Mouse (Mus musculus): ENCODE data around the gene Pex16.

Gene Pex16

DNA sequence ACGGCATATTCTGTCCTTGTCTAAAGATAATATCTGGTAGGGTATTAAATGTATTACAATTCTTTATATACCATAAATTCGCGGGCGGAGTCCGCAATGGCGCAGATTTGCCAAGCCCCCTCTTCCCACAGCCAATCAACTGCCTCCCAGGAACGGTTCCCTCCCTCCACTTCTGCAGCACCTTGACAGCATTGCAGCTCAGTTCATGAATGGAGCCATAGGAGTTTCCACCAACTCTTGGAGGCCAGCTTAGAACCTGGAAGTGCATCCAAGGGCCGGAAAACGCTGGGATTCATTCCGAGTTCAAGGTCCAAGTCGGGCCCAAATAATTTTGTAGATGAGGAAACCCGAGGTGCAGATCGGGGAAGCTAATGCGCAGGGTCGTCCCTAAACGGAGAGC, at the start of gene Pex16, which contains the start of gene Large2:
Gene Pex16 (plus strand): TSS at position 163 of the 400 bp plus-strand sequence.
Gene Large2 (minus strand): TSS at position 356 of the 400 bp plus-strand sequence.
- no peak for DNase-seq (ENCODE audit: low spot score in 2 of 2)

DNA sequence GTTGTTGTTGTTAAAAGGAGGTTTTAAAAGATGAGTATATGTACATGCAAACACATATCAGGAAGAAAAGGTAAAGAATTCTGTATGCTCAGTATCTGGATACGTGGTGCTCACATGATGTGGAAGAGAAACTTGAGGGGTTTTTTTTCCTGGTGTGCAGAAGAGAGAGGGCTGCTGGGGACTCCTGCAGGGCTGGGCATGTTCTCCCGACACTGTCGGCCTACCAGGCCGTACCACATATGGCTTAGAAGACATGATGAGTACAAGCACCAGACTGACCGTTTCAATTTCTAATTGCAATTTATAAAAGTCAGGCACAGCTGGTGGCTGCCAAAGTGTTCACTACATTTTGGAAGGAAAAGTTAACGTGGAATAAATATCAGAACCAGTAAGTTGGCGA, 48.8 kb upstream of the Pex16 start:
- DNase-seq (ENCODE audit: low spot score in 2 of 2): no peak

DNA sequence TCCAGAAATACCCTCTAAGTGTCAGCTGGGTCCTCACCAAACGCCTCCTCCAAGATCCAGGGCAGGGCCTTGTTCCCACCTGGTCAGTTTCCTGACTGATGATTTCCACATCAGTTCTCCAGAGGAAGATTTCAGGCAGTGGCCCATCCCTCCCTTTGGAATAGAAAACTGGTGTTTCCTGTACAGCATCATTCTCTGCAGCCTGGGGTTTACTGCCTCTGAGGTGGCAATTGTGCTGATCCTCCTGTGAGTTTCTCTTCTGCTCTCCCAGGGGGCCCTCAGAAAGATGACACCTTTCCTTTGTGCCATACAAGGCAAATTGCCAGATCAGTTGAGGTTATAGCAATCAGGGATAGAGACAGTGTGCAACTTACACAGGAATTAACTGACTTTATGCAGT, 48.3 kb upstream of the Pex16 start:
- no peak for DNase-seq (ENCODE audit: low spot score in 2 of 2)

GRCm38 (mm10) chr2:92327601-92328000, 46.9 kb upstream of the Pex16 start:
- no peak for DNase-seq (ENCODE audit: low spot score in 2 of 2)

DNA sequence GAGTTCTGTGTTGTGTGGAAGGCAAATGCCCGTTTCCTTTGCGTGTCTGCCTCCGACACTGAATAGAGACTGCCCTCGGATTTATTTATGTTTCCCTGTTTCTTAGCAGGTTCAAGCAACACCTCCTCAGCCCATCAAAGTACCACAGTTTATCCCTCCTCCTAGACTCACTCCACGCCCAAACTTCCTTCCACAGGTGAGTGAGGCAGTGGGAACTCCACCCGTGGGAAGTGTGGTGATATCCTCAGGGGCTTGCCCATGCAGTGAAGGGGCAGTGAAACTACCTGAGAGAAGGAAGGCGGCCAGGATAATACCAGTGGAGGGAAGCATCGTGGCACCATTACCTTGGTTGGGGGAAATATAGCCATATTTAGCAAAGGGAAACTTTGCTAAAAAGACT, 46.3 kb upstream of the Pex16 start:
- DNase-seq (ENCODE audit: low spot score in 2 of 2): no peak

DNA sequence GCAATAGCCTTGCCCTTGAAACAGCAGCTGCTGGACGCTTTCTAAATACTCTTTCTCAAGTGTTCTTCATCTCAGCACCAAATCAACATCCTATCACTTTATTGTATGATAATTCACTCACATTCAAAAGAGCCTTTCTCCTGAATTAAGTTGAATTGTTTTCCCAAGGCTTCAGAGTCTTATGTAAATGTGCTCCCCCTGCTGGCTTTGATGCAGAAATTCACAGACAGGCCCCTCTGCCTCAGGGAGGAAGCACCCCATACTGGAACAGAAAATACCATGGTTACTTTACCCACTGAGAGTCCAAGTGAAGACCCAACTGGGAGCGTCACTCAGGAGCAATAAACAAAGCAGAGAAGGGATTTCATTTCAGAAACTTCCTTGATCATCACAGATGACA, 43.6 kb upstream of the Pex16 start:
- no peak for DNase-seq (ENCODE audit: low spot score in 2 of 2)

- DNase-seq (ENCODE audit: low spot score in 2 of 2): no peak
These were observed 43.1 kb upstream of the Pex16 start for GRCm38 (mm10) chr2:92331410-92331809.

- no peak for DNase-seq (ENCODE audit: low spot score in 2 of 2)
These were observed 42.6 kb upstream of the Pex16 start for GRCm38 (mm10) chr2:92331871-92332270.

DNA sequence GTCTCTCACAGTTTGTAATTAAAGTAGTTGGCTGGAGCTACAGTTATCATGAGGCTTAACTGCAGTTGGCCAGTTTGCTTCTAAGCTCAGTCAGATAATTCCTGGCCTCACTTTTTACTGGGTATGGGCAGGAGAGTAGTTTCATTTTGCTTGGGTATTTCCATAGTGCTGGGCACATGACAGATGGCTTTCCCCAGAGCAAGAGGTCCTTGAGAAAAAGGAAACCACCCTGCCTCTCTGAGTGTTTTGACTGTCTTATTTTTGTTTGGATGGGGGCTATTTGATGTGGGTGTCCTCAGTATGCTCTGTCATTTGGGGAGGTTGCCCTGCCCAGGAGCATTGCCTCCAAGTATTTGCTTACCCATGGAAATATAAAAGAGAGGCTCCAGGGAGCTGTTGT, 32.1 kb upstream of the Pex16 start:
- no peak for DNase-seq (ENCODE audit: low spot score in 2 of 2)

GRCm38 (mm10) chr2:92347191-92347590, 27.3 kb upstream of the Pex16 start:
- DNase-seq (ENCODE audit: low spot score in 2 of 2): no peak

DNA sequence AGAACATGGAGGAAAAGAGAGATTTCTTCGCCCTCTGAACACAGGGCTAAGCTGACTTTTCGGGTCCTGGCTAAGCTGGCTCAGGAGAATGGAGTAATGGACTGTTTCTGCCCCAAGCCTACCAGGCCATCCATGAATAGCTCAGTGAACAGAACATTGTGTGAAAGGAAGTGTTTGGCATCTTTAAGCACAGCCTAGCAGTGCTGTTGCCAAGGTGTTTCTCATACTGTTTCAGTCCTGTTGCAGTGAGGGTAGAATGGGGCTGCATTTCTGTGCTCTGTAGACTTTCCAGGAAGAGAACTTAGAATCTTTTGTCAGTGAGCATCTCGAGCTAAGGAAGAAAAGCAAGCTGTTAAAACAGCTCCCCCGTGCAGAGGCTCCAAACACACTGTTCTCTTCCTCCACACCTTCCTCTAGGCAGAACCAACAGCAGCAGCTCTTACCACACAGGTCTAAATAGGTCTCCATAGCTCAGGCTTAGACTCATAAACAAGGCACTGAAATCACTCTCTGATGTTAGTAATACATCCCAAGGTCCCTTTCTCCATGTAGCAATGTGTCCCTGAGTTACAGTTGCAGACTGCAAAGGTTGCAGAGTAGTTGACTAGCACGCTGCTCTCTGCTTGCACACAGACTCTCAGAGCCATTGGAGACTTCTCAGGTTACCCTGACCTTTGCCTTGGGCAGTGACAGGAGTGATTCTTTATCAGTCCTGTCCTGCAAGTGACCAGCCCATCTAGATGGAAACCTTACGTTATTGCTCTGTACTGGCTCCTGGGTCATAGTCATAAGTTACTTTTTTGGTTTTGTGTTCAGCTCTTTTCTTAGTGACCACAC, 24.7 kb upstream of the Pex16 start:
- no peak for DNase-seq (ENCODE audit: low spot score in 2 of 2)

DNA sequence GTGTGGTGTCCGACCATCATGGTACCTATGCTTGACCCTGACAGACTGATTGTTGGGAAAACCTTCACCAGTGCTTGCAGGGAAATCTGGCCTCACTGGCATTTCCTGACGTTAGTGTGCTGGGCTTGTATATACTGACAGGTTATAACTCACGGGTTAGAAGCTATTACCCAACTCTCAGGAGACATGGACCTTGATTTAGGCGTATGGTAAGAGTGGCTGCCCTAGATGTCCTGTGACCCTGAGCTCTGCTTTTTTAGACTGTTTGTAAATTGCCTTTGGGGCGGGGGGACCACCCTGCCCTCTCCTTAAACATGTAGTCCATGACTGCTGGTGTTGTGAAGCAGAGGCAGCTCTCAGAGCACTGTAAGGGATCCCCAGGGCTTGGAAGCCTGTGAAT, 23.8 kb upstream of the Pex16 start:
- DNase-seq (ENCODE audit: low spot score in 2 of 2): no peak

GRCm38 (mm10) chr2:92353402-92353801, 21.1 kb upstream of the Pex16 start:
- no peak for DNase-seq (ENCODE audit: low spot score in 2 of 2)

DNA sequence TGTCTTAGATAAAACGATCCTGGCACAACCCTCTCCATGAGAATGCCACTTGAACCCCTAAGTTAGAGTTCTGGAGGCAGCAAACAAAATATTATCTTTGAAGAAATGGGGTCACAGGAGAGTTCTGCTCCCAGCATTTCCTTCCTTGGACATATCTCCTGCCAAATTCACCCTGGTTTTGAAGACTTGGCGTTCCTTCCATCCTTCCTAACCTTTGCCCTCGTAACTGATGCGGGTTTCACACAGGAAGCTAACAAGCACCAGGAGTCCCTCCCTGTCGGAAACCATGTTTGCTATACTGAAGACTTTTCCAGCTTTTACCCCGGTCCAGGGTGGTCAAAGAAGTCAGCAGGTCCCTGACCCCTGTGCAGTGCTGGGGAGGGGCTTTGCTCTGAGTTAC, 20.3 kb upstream of the Pex16 start:
- no peak for DNase-seq (ENCODE audit: low spot score in 2 of 2)

GRCm38 (mm10) chr2:92359301-92359700, 15.2 kb upstream of the Pex16 start:
- DNase-seq (ENCODE audit: low spot score in 2 of 2): no peak

GRCm38 (mm10) chr2:92360186-92360823, 14.2 kb upstream of the Pex16 start:
- no peak for DNase-seq (ENCODE audit: low spot score in 2 of 2)

DNA sequence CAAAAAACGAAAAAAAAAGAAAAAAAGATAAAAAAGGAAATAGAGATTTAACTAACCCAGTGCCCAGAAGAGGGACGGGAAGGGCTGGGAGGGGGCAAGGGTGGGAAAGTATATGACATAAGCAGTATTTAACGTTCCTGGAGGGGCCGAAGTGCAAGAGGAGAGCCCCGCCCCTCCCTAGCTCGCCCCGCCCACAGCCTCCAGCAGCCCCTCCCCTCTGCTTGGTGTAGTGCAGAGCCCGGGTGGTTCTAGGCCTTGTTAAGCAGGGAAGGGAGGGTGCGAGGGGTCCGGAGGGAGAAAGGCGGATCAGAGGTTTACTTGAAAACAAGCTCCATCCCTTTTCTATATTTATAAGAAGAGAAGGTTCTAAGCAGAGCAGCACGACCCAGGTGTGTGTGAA, 13.6 kb upstream of the Pex16 start:
- DNase-seq (ENCODE audit: low spot score in 2 of 2): no peak

- no peak for DNase-seq (ENCODE audit: low spot score in 2 of 2)
These were observed 12.7 kb upstream of the Pex16 start for GRCm38 (mm10) chr2:92361795-92362194.

- DNase-seq (ENCODE audit: low spot score in 2 of 2): no peak
These were observed 11.8 kb upstream of the Pex16 start for GRCm38 (mm10) chr2:92362571-92363228.

DNA sequence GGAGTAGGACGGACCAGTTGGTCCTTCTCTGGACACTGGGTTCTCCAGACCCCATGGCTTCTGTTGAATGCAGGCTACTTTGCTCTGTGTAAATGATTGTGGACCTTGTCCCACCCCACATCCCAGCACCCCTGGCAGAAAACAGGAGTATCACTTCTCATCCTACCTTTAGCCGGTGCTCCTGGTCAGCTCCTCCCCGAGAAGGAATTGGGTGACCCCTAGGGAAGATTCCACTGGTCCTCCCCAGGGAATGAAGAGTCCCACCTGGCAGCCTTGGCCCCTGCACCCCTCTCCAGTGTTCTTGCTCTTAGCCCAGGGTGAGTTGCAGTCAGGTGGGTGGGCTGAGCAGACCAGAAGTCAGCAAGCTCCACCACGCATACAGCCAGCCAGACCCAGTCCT, 10.4 kb upstream of the Pex16 start:
- DNase-seq (ENCODE audit: low spot score in 2 of 2): no peak

GRCm38 (mm10) chr2:92365568-92365967, 8.9 kb upstream of the Pex16 start:
- no peak for DNase-seq (ENCODE audit: low spot score in 2 of 2)

DNA sequence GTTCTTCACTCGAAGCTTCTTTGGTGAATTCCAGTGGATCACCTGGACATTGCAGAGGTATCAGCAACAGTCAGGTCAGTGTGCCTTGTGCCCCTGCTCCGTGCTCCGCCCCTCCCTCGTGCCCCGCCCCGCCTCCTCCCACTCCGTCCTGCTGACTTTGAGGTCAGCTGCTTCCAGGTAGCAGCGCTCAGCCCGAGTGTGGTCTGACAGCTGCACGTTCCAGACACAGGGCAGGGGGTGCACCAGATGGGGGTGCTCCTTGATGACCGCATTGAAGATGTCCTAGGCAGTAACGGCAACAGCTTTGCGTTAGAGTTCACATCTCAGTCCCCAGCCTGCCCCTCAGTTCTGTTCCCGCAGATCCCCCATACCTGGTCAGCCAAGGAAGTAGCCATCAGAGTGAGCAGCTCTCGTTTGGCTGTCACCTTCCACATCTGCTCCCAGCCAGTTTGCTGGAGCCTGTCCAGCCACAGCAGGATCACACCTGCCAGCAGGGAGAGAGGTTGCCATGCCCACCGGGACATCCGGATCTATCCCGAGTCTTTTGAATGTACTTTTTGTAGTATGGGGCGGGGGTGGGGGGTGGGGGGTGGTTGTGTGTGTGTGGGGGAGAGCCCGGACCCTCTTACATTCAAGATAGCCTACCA, 7.0 kb upstream of the Pex16 start:
- no peak for DNase-seq (ENCODE audit: low spot score in 2 of 2)
